ENCODE assay signal across 25 mouse cellular contexts in genomic region chr2:179828968-179829367, GRCm38 (mm10).
DNase-seq lines count a peak whose midpoint lies in the region; ATAC-seq lines count a peak whose summit lies in the region.
"Had no signal": no experiment of that assay in that cellular context is flagged by ENCODE, and none has a peak within 500 bp of the region (broad histone marks: within the 10 kb centered on the region; RNA-seq: fewer than 3 reads in every experiment).

No protein-coding gene starts in this region.

- H3K4me2 ChIP-seq in hindbrain, embryonic 16.5 days (ENCODE audit: low read length): no peak overlapping the region
- H3K4me2 ChIP-seq in hindbrain, embryonic 11.5 days (replicated peaks; ENCODE audit: low read depth, low read length): no peak overlapping the region
- H3K4me2 ChIP-seq: forebrain, embryonic 12.5 days; heart, embryonic 12.5 days; neural tube, embryonic 12.5 days had no signal

- no peaks in the 10 kb centered on the region for H3K27me3 ChIP-seq in hindbrain, embryonic 16.5 days (replicated peaks; ENCODE audit: control insufficient read depth, insufficient read depth, low read length)
- no peaks in the 10 kb centered on the region for H3K27me3 ChIP-seq in hindbrain, embryonic 11.5 days (ENCODE audit: control insufficient read depth, insufficient read depth, low read length)
- H3K27me3 ChIP-seq: forebrain, embryonic 12.5 days; neural tube, embryonic 12.5 days had no signal

- H3K36me3 ChIP-seq in hindbrain, embryonic 16.5 days (ENCODE audit: control insufficient read depth, insufficient read depth, low read length): no peaks in the 10 kb centered on the region
- no peaks in the 10 kb centered on the region for H3K36me3 ChIP-seq in hindbrain, embryonic 11.5 days (ENCODE audit: control insufficient read depth, insufficient read depth, low read length)
- H3K36me3 ChIP-seq: forebrain, embryonic 12.5 days; heart, embryonic 12.5 days; midbrain, embryonic 10.5 days; neural tube, embryonic 12.5 days had no signal

- peaks cover 11% of the 10 kb centered on the region for H3K4me1 ChIP-seq in hindbrain, embryonic 16.5 days (ENCODE audit: control insufficient read depth, insufficient read depth, low read depth, low read length)
- no peaks in the 10 kb centered on the region for H3K4me1 ChIP-seq in hindbrain, embryonic 11.5 days (replicated peaks; ENCODE audit: control insufficient read depth, insufficient read depth, low read length)
- H3K4me1 ChIP-seq: heart, embryonic 12.5 days had no signal

- ATAC-seq in hindbrain, embryonic 16.5 days: peak; percentile 16; the same call in 1 of the 2 replicates
- no peak for ATAC-seq in hindbrain, embryonic 11.5 days (ENCODE audit: low FRiP score)
- no peak for ATAC-seq in megakaryocyte-erythroid progenitor cell, adult 5-6 weeks (replicated peaks; ENCODE audit: low FRiP score, low TSS enrichment, poor library complexity, severe bottlenecking)
- no peak for ATAC-seq in erythroblast, adult 5-6 weeks (replicated peaks; ENCODE audit: low FRiP score, poor library complexity, severe bottlenecking)
- ATAC-seq: forebrain, postnatal 0 days; midbrain, embryonic 16.5 days had no signal

- H3K9me3 ChIP-seq in hindbrain, embryonic 16.5 days (ENCODE audit: control insufficient read depth, low read length): no peaks in the 10 kb centered on the region
- H3K9me3 ChIP-seq in hindbrain, embryonic 11.5 days (ENCODE audit: control insufficient read depth, low read length): no peaks in the 10 kb centered on the region
- H3K9me3 ChIP-seq: forebrain, embryonic 12.5 days; heart, embryonic 12.5 days; midbrain, embryonic 10.5 days; neural tube, embryonic 12.5 days had no signal

- DNase-seq in hindbrain, embryonic 11.5 days (ENCODE audit: low spot score): no peak
- peak; percentile 46 for DNase-seq in brain, adult 2 months (ENCODE audit: low read depth, low spot score)
- DNase-seq in cerebellum, adult 18-20 months: peak; percentile 12 to 18
- peak; percentile 32 to 42 for DNase-seq in cerebellum, postnatal 25 days
- DNase-seq: adrenal gland, postnatal 10 days; forebrain, postnatal 0 days; heart, adult 2 months; heart, postnatal 4 days; kidney, adult 11 months; kidney, postnatal 36 days; liver; lung, adult 2 months; lung, postnatal 10 days; thymus, postnatal 4 days had no signal

- no peak overlapping the region for H3K4me3 ChIP-seq in hindbrain, embryonic 16.5 days (ENCODE audit: low read length)
- no peak overlapping the region for H3K4me3 ChIP-seq in hindbrain, embryonic 11.5 days (ENCODE audit: low read depth, low read length)
- H3K4me3 ChIP-seq: forebrain, embryonic 12.5 days; heart, adult 2 months; heart, embryonic 12.5 days; midbrain, embryonic 10.5 days; myocyte; neural tube, embryonic 12.5 days had no signal

- no peak overlapping the region for H3K27ac ChIP-seq in hindbrain, embryonic 16.5 days (ENCODE audit: low read depth, low read length)
- no peak overlapping the region for H3K27ac ChIP-seq in hindbrain, embryonic 11.5 days (ENCODE audit: low read depth, low read length)
- H3K27ac ChIP-seq: forebrain, embryonic 12.5 days; heart, adult 2 months; liver, embryonic 14.5 days; macrophage; midbrain, embryonic 10.5 days; neural tube, embryonic 12.5 days had no signal

- no peak overlapping the region for H3K9ac ChIP-seq in hindbrain, embryonic 16.5 days (ENCODE audit: low read depth, low read length)
- no peak overlapping the region for H3K9ac ChIP-seq in hindbrain, embryonic 11.5 days (ENCODE audit: low read depth, low read length)
- H3K9ac ChIP-seq: forebrain, embryonic 12.5 days; forebrain, postnatal 0 days; heart, embryonic 12.5 days; liver, embryonic 14.5 days; neural tube, embryonic 12.5 days had no signal

- WGBS in hindbrain, embryonic 16.5 days: 63% methylated on average over 6 of the region's 6 CpGs
- WGBS in hindbrain, embryonic 11.5 days: 80% methylated on average over 6 of the region's 6 CpGs
